Mouse (Mus musculus) monocyte, adult 5-6 weeks (primary cell): Measurements from ENCODE around the gene Ttc29. TPM values are rescaled to one million over a fixed set of nuclear protein-coding genes. Genes with fewer than 3 reads are reported as not detected.

Experiments used
- ATAC-seq: fragments of 153-309, 156-312 bp; replicated peaks from 2 replicates; pipeline ENCODE4 v1.8.0; 2017; ENCODE audit warnings: mild to moderate bottlenecking; ENCODE audit not compliant: low TSS enrichment, insufficient number of reproducible peaks, severe bottlenecking, poor library complexity, low FRiP score
- total RNA-seq: library from RNA; stranded (forward); fragments of 200-1000, 200-491, 200-594 nt; gene quantifications from 3 replicates; pipeline ENCODE4 v1.2.3, GENCODE M21; 2017

The Ttc29 gene
- total RNA-seq, 1 experiment from 2014 or later, result 1.8 TPM

GRCm38 (mm10) chr8:78437140-78438045 is 224.3 kb downstream of the Ttc29 start:
- no peak for ATAC-seq

- ATAC-seq, result no peak
These were observed 225.0 kb downstream of the Ttc29 start for GRCm38 (mm10) chr8:78438121-78438520.

- no peak for ATAC-seq
These were observed 229.7 kb downstream of the Ttc29 start for GRCm38 (mm10) chr8:78442781-78443180.

Other genes starting within 250 kb of the Ttc29 start
- gene Pou4f2, start 223.3 kb downstream of the Ttc29 start, total RNA-seq, result not detected in 3 replicates